25 mouse cellular contexts compared by ENCODE assay signal in the genomic region with DNA sequence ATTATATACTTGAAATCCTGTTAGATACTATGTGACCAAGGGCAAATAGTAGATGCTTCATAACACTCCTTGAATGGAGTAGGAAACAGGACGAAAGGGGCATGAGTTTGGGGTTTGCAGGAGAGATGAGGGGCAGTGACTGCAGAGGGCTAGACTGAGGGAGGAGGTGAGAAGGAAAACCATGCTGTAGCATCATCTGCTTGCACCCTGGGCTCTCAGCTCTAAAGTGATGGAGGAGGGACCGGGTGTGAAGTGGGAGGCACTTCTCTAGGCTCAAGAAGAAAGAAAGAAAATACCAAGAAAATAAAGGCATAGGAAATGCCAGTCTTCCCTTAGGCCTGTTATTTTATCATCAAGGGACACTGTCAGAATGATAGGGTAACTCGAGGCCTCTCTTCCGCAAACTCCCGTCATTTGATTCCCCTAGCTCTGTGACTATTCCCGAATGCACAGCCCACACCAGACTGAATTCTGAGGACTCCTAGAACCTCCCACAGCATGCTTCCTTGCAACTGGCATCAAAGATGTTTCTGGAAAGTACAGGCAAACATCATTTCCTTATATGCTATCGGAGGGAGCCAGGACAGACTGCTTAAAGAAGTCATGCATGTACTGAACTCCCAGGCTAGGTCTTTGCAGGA. TPM values are rescaled to one million over a fixed set of nuclear protein-coding genes. Genes with fewer than 3 reads are reported as not detected.
DNase-seq lines count a peak whose midpoint lies in the region; ATAC-seq and TF ChIP-seq lines count a peak whose summit lies in the region.
"Had no signal": no experiment of that assay in that cellular context is flagged by ENCODE, and none has a peak within 500 bp of the region (broad histone marks: within the 10 kb centered on the region; RNA-seq: fewer than 3 reads in every experiment).

No protein-coding gene starts in this region.

- H3K9me3 ChIP-seq in kidney, postnatal 0 days (replicated peaks; ENCODE audit: low read length), result no peaks in the 10 kb centered on the region
- H3K9me3 ChIP-seq: embryonic facial prominence, embryonic 15.5 days; forebrain, embryonic 10.5 days; G1E; heart, embryonic 13.5 days; hindbrain, embryonic 12.5 days had no signal

- no peak for TF ChIP-seq CTCF in kidney, postnatal 0 days (IDR thresholded peaks at IDR 0.05; ENCODE audit: low read depth)

- intact Hi-C loops in heart, postnatal 10 days (cut with DNase I), result no loop called here

- no peaks in the 10 kb centered on the region for H3K27me3 ChIP-seq in kidney, postnatal 0 days (ENCODE audit: insufficient read depth, low read length)
- H3K27me3 ChIP-seq: embryonic facial prominence, embryonic 15.5 days; heart, embryonic 13.5 days; hindbrain, embryonic 12.5 days had no signal

- ATAC-seq in kidney, postnatal 0 days (replicated peaks; ENCODE audit: low FRiP score, low read depth), result no peak
- ATAC-seq: CD4-positive, CD25-positive, alpha-beta regulatory T cell, adult 4 months; forebrain, embryonic 14.5 days; inflammation-experienced regulatory T-cells, adult 6 months had no signal

- no peak overlapping the region for H3K27ac ChIP-seq in kidney, postnatal 0 days
- H3K27ac ChIP-seq: embryonic facial prominence, embryonic 15.5 days; forebrain, embryonic 10.5 days; gastrocnemius, adult 2 months; heart, embryonic 13.5 days; hindbrain, embryonic 12.5 days had no signal

- H3K9ac ChIP-seq in kidney, postnatal 0 days (ENCODE audit: low read depth, low read length), result no peak overlapping the region
- H3K9ac ChIP-seq: embryonic facial prominence, embryonic 15.5 days; heart, embryonic 13.5 days; hindbrain, embryonic 12.5 days had no signal

- DNase-seq in embryo, embryonic 10 days (ENCODE audit: low spot score), result peak; percentile 3
- no peak for DNase-seq in embryo, embryonic 9.5 days (ENCODE audit: extremely low spot score)
- peak; percentile 13 for DNase-seq in heart, adult 11 months
- no peak for DNase-seq in heart, postnatal 10 days
- peak; percentile 27 for DNase-seq in kidney, postnatal 0 days (ENCODE audit: low spot score)
- DNase-seq in kidney, postnatal 4 days, result no peak
- DNase-seq in natural killer cell, adult 2 months (ENCODE audit: low spot score in 2 of 2), result no peak
- DNase-seq: adrenal gland, adult 8-10 months; adrenal gland, postnatal 36 days; B cell, adult 2 months; cerebellum, adult 11 months; cerebellum, adult 8-10 months; cerebellum, postnatal 14 days; gastrocnemius, adult 2 months; gastrocnemius, postnatal 25 days; heart, postnatal 4 days had no signal

- no peaks in the 10 kb centered on the region for H3K36me3 ChIP-seq in kidney, postnatal 0 days (ENCODE audit: insufficient read depth, low read length)
- H3K36me3 ChIP-seq: embryonic facial prominence, embryonic 15.5 days; forebrain, embryonic 10.5 days; hindbrain, embryonic 12.5 days had no signal

- no peak overlapping the region for H3K4me3 ChIP-seq in kidney, postnatal 0 days (replicated peaks; ENCODE audit: low read depth, low read length)
- H3K4me3 ChIP-seq: embryonic facial prominence, embryonic 15.5 days; erythroblast, embryonic 14.5 days; forebrain, embryonic 10.5 days; gastrocnemius, adult 2 months; heart, embryonic 13.5 days; hindbrain, embryonic 12.5 days had no signal

- 58% methylated on average over 7 of the region's 7 CpGs for WGBS in kidney, postnatal 0 days

- no peaks in the 10 kb centered on the region for H3K4me1 ChIP-seq in kidney, postnatal 0 days (replicated peaks; ENCODE audit: insufficient read depth, low read length)
- H3K4me1 ChIP-seq: embryonic facial prominence, embryonic 15.5 days; forebrain, embryonic 10.5 days; hindbrain, embryonic 12.5 days had no signal

- H3K4me2 ChIP-seq in kidney, postnatal 0 days (ENCODE audit: low read length), result no peak overlapping the region
- H3K4me2 ChIP-seq: embryonic facial prominence, embryonic 15.5 days; heart, embryonic 13.5 days; hindbrain, embryonic 12.5 days had no signal

RNA-seq across cellular contexts. Expression of a gene that starts 32.7 kb away (rescaled TPM):
- 1 to 10 TPM; 3.2 to 3.9 TPM for total RNA-seq in heart, postnatal 10 days (2021)
- 1.4 and 1.6 TPM in 2 replicates for polyA plus RNA-seq in kidney, postnatal 0 days (2015; fragmentation: Nextera tagmentation; extraction: Ambion mirVana)

RNA-seq across cellular contexts. Expression of a gene that starts 56.1 kb away (rescaled TPM):
- total RNA-seq in heart, postnatal 10 days (2021), result 10 to 100 TPM; 23.2 to 25.0 TPM
- 12.3 and 13.1 TPM in 2 replicates for polyA plus RNA-seq in kidney, postnatal 0 days (2015; fragmentation: Nextera tagmentation; extraction: Ambion mirVana)

Comparison
In these comparisons a context has a peak if more than half of its experiments do, and no peak if none do; other contexts are left out.
1. DNase-seq: peak in embryo, embryonic 10 days (single experiment), heart, adult 11 months (single experiment) and kidney, postnatal 0 days (single experiment); none in embryo, embryonic 9.5 days (single experiment), heart, postnatal 10 days (0 of 2), kidney, postnatal 4 days (0 of 2) and natural killer cell, adult 2 months (0 of 2).